Mouse (Mus musculus) 3134 (cell line): ENCODE results near the gene Fndc3a.

ENCODE experiments used
- DNase-seq: peaks from one replicate; pipeline ENCODE4 v3.0.0-alpha.2; 2011; ENCODE audit warnings: low spot score; ENCODE audit not compliant: insufficient read length; ENCODE audit errors: extremely low read depth

Gene Fndc3a

GRCm38 (mm10) chr14:72677247-72677646 is 32.6 kb downstream of the Fndc3a start:
- DNase-seq: no peak

- DNase-seq: no peak
Observed at GRCm38 (mm10) chr14:72671911-72672310, 37.9 kb downstream of the Fndc3a start.

GRCm38 (mm10) chr14:72670987-72671386 is 38.8 kb downstream of the Fndc3a start:
- DNase-seq: no peak

GRCm38 (mm10) chr14:72649268-72649667 is 60.5 kb downstream of the Fndc3a start:
- DNase-seq: no peak

- no peak for DNase-seq
Observed at GRCm38 (mm10) chr14:72645512-72645911, 64.3 kb downstream of the Fndc3a start.

GRCm38 (mm10) chr14:72644620-72645019 is 65.2 kb downstream of the Fndc3a start:
- no peak for DNase-seq

GRCm38 (mm10) chr14:72638507-72638906 is 71.3 kb downstream of the Fndc3a start:
- no peak for DNase-seq

GRCm38 (mm10) chr14:72633571-72633970 is 76.2 kb downstream of the Fndc3a start:
- no peak for DNase-seq

GRCm38 (mm10) chr14:72625411-72625810 is 84.4 kb downstream of the Fndc3a start:
- DNase-seq: no peak

GRCm38 (mm10) chr14:72604077-72604476 is 105.7 kb downstream of the Fndc3a start:
- no peak for DNase-seq

GRCm38 (mm10) chr14:72603194-72603521 is 106.6 kb downstream of the Fndc3a start:
- no peak for DNase-seq

- peak; percentile 66 for DNase-seq
Observed at GRCm38 (mm10) chr14:72602521-72603193, 107.1 kb downstream of the Fndc3a start.

- DNase-seq: no peak
Observed at GRCm38 (mm10) chr14:72601381-72602305, 108.2 kb downstream of the Fndc3a start.

- no peak for DNase-seq
Observed at GRCm38 (mm10) chr14:72600375-72600774, 109.4 kb downstream of the Fndc3a start.

GRCm38 (mm10) chr14:72598976-72599740 is 110.6 kb downstream of the Fndc3a start:
- DNase-seq: no peak

GRCm38 (mm10) chr14:72594191-72594590 is 115.6 kb downstream of the Fndc3a start:
- DNase-seq: peak; percentile 17

- DNase-seq: no peak
Observed at GRCm38 (mm10) chr14:72589415-72589814, 120.4 kb downstream of the Fndc3a start.

- no peak for DNase-seq
Observed at GRCm38 (mm10) chr14:72582979-72583378, 126.8 kb downstream of the Fndc3a start.

GRCm38 (mm10) chr14:72580991-72581390 is 128.8 kb downstream of the Fndc3a start:
- no peak for DNase-seq

- no peak for DNase-seq
Observed at GRCm38 (mm10) chr14:72576283-72576682, 133.5 kb downstream of the Fndc3a start.

GRCm38 (mm10) chr14:72563941-72564340 is 145.9 kb downstream of the Fndc3a start:
- no peak for DNase-seq
